Mouse (Mus musculus): ENCODE measurements around the gene Ptpdc1. TPM values are rescaled to one million over a fixed set of nuclear protein-coding genes. Genes with fewer than 3 reads are reported as not detected.

The Ptpdc1 gene
- polyA plus RNA-seq, 1 experiment from 2014 or later = 13.7 TPM

GRCm38 (mm10) chr13:48571298-48571697 lies 54.2 kb downstream of the Ptpdc1 start:
- Histone ChIP-seq H3K36me3 (ENCODE audit: insufficient read depth) (no peaks in the 10 kb centered on the region), H3K27me3 (ENCODE audit: insufficient read depth, low read length) (no peaks in the 10 kb centered on the region), H3K4me3 (ENCODE audit: low read depth, low read length) (no peak overlapping the region), H3K9ac (no peak overlapping the region), H3K9me3 (ENCODE audit: low read depth, low read length) (no peaks in the 10 kb centered on the region), H3K4me2 (no peak overlapping the region), H3K4me1 (ENCODE audit: insufficient read depth) (peaks cover 21% of the 10 kb centered on the region), H3K27ac (ENCODE audit: low read depth) (no peak overlapping the region)
- DNase-seq = no peak
- ATAC-seq (ENCODE audit: insufficient read depth) = no peak
- WGBS = 68% methylated on average over 5 of the region's 5 CpGs
- no peak for TF ChIP-seq CTCF (IDR thresholded peaks at IDR 0.05; ENCODE audit: low read depth)

DNA sequence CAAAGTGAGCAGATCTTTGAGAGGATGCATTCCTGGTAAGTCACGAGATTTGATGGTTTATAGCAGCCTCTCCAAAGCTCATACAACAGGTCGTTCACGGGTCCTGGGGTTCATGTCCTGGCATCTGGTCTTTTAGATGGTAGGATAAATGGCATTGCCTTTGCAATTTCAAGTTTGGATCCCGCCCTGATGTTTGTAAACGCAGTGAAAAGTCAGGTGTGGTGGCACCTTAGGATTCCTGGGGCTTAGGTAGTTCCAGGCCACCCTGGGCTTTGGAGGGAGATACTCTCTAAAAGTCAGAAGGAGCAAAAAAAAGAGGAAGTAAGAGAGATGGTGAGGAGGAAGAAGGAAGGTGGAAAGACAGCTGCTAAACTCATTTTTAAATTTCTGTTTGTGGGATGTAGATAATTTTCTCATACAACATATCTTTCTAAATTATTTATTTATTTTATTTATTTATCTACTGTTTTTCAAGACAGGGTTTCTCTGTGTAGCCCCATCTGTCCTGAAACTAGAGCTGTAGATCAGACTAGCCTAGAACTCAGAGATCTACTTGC lies 55.8 kb downstream of the Ptpdc1 start:
- DNase-seq = no peak
- Histone ChIP-seq H3K4me2 (no peak overlapping the region), H3K9me3 (ENCODE audit: low read depth, low read length) (no peaks in the 10 kb centered on the region), H3K27ac (ENCODE audit: low read depth) (no peak overlapping the region), H3K4me3 (ENCODE audit: low read depth, low read length) (no peak overlapping the region), H3K9ac (no peak overlapping the region), H3K27me3 (ENCODE audit: insufficient read depth, low read length) (no peaks in the 10 kb centered on the region), H3K4me1 (ENCODE audit: insufficient read depth) (peaks cover 16% of the 10 kb centered on the region), H3K36me3 (ENCODE audit: insufficient read depth) (no peaks in the 10 kb centered on the region)
- 67% methylated on average over 5 of the region's 5 CpGs for WGBS
- no peak for TF ChIP-seq CTCF (IDR thresholded peaks at IDR 0.05; ENCODE audit: low read depth)
- ATAC-seq (ENCODE audit: insufficient read depth) = no peak

GRCm38 (mm10) chr13:48567646-48568045 lies 57.8 kb downstream of the Ptpdc1 start:
- H3K4me1 ChIP-seq (ENCODE audit: insufficient read depth) = peaks cover 3% of the 10 kb centered on the region; the same call in 1 of the 2 replicates
- no peaks in the 10 kb centered on the region for H3K27me3 ChIP-seq (ENCODE audit: insufficient read depth, low read length)
- H3K9ac ChIP-seq = no peak overlapping the region
- no peak overlapping the region for H3K4me2 ChIP-seq
- no peak for TF ChIP-seq CTCF (IDR thresholded peaks at IDR 0.05; ENCODE audit: low read depth)
- ATAC-seq (ENCODE audit: insufficient read depth) = no peak
- peak overlapping the region; percentile 65; the same call in 1 of the 2 replicates for H3K27ac ChIP-seq (ENCODE audit: low read depth)
- H3K4me3 ChIP-seq (ENCODE audit: low read depth, low read length) = no peak overlapping the region
- WGBS = 48% methylated on average over 3 of the region's 3 CpGs
- DNase-seq = peak; percentile 35
- no peaks in the 10 kb centered on the region for H3K9me3 ChIP-seq (ENCODE audit: low read depth, low read length)
- no peaks in the 10 kb centered on the region for H3K36me3 ChIP-seq (ENCODE audit: insufficient read depth)

GRCm38 (mm10) chr13:48566116-48566935 lies 59.1 kb downstream of the Ptpdc1 start:
- H3K27me3 ChIP-seq (ENCODE audit: insufficient read depth, low read length) = no peaks in the 10 kb centered on the region
- peak overlapping the region; percentile 39; the same call in 1 of the 2 replicates for H3K9ac ChIP-seq
- peaks cover 3% of the 10 kb centered on the region; the same call in 1 of the 2 replicates for H3K4me1 ChIP-seq (ENCODE audit: insufficient read depth)
- peak overlapping the region; percentile 48 for H3K4me2 ChIP-seq
- peak; percentile 99 for DNase-seq
- 7% methylated on average over 13 of the region's 13 CpGs for WGBS
- ATAC-seq (ENCODE audit: insufficient read depth) = peak; percentile 93
- TF ChIP-seq CTCF (IDR thresholded peaks at IDR 0.05; ENCODE audit: low read depth) = no peak
- no peak overlapping the region for H3K4me3 ChIP-seq (ENCODE audit: low read depth, low read length)
- no peaks in the 10 kb centered on the region for H3K36me3 ChIP-seq (ENCODE audit: insufficient read depth)
- peak overlapping the region; percentile 99 for H3K27ac ChIP-seq (ENCODE audit: low read depth)
- no peaks in the 10 kb centered on the region for H3K9me3 ChIP-seq (ENCODE audit: low read depth, low read length)

GRCm38 (mm10) chr13:48564881-48565600 lies 60.4 kb downstream of the Ptpdc1 start:
- H3K27me3 ChIP-seq (ENCODE audit: insufficient read depth, low read length) = no peaks in the 10 kb centered on the region
- no peaks in the 10 kb centered on the region for H3K36me3 ChIP-seq (ENCODE audit: insufficient read depth)
- peak overlapping the region; percentile 99 for H3K27ac ChIP-seq (ENCODE audit: low read depth)
- no peak overlapping the region for H3K4me2 ChIP-seq
- no peak for DNase-seq
- no peaks in the 10 kb centered on the region for H3K9me3 ChIP-seq (ENCODE audit: low read depth, low read length)
- no peak overlapping the region for H3K4me3 ChIP-seq (ENCODE audit: low read depth, low read length)
- H3K4me1 ChIP-seq (ENCODE audit: insufficient read depth) = peaks cover 3% of the 10 kb centered on the region; the same call in 1 of the 2 replicates
- TF ChIP-seq CTCF (IDR thresholded peaks at IDR 0.05; ENCODE audit: low read depth) = no peak
- no peak overlapping the region for H3K9ac ChIP-seq
- ATAC-seq (ENCODE audit: insufficient read depth) = no peak
- WGBS = 75% methylated on average over 5 of the region's 5 CpGs

GRCm38 (mm10) chr13:48562336-48562735 lies 63.1 kb downstream of the Ptpdc1 start:
- H3K9ac ChIP-seq = no peak overlapping the region
- no peak for TF ChIP-seq CTCF (IDR thresholded peaks at IDR 0.05; ENCODE audit: low read depth)
- WGBS = 80% methylated on average over 5 of the region's 5 CpGs
- H3K27me3 ChIP-seq (ENCODE audit: insufficient read depth, low read length) = no peaks in the 10 kb centered on the region
- H3K4me1 ChIP-seq (ENCODE audit: insufficient read depth) = peaks cover 3% of the 10 kb centered on the region; the same call in 1 of the 2 replicates
- no peak overlapping the region for H3K4me2 ChIP-seq
- H3K4me3 ChIP-seq (ENCODE audit: low read depth, low read length) = no peak overlapping the region
- H3K27ac ChIP-seq (ENCODE audit: low read depth) = no peak overlapping the region
- no peaks in the 10 kb centered on the region for H3K9me3 ChIP-seq (ENCODE audit: low read depth, low read length)
- ATAC-seq (ENCODE audit: insufficient read depth) (no peak), DNase-seq (no peak)
- H3K36me3 ChIP-seq (ENCODE audit: insufficient read depth) = no peaks in the 10 kb centered on the region

GRCm38 (mm10) chr13:48561481-48561880 lies 64.0 kb downstream of the Ptpdc1 start:
- no peak overlapping the region for H3K4me2 ChIP-seq
- no peaks in the 10 kb centered on the region for H3K9me3 ChIP-seq (ENCODE audit: low read depth, low read length)
- ATAC-seq (ENCODE audit: insufficient read depth) (no peak), DNase-seq (no peak)
- H3K9ac ChIP-seq = no peak overlapping the region
- H3K4me3 ChIP-seq (ENCODE audit: low read depth, low read length) = no peak overlapping the region
- no peaks in the 10 kb centered on the region for H3K27me3 ChIP-seq (ENCODE audit: insufficient read depth, low read length)
- peaks cover 3% of the 10 kb centered on the region; the same call in 1 of the 2 replicates for H3K4me1 ChIP-seq (ENCODE audit: insufficient read depth)
- H3K27ac ChIP-seq (ENCODE audit: low read depth) = no peak overlapping the region
- no peaks in the 10 kb centered on the region for H3K36me3 ChIP-seq (ENCODE audit: insufficient read depth)
- WGBS = 77% methylated on average over 2 of the region's 2 CpGs
- TF ChIP-seq CTCF (IDR thresholded peaks at IDR 0.05; ENCODE audit: low read depth) = no peak

Data from lung, embryonic 14.5 days (tissue).